Mouse (Mus musculus) natural killer cell, adult 2 months (primary cell): ENCODE measurements around the gene Uck1.

Experiments
- DNase-seq, 2 experiments: peaks; one replicate each; pipeline ENCODE4 v3.0.0; 2022; ENCODE audit warnings: low spot score in 2 of 2

The Uck1 gene

GRCm38 (mm10) chr2:32218541-32219334 lies 41.2 kb downstream of the Uck1 start:
- no peak for DNase-seq

GRCm38 (mm10) chr2:32218113-32218512 lies 41.8 kb downstream of the Uck1 start:
- no peak for DNase-seq

GRCm38 (mm10) chr2:32217656-32218055 lies 42.3 kb downstream of the Uck1 start:
- DNase-seq: no peak

- DNase-seq: no peak
These were observed 43.5 kb downstream of the Uck1 start for GRCm38 (mm10) chr2:32216506-32216905.

- no peak for DNase-seq
These were observed 44.4 kb downstream of the Uck1 start for GRCm38 (mm10) chr2:32215576-32215975.

- DNase-seq: no peak
These were observed 47.0 kb downstream of the Uck1 start for GRCm38 (mm10) chr2:32213000-32213399.

- no peak for DNase-seq
These were observed 48.3 kb downstream of the Uck1 start for GRCm38 (mm10) chr2:32211689-32212088.

GRCm38 (mm10) chr2:32207682-32208081 lies 52.3 kb downstream of the Uck1 start:
- no peak for DNase-seq
